Mouse (Mus musculus) layer of hippocampus, adult 8-10 months (tissue): ENCODE data around the gene Cdh11. TPM values are rescaled to one million over a fixed set of nuclear protein-coding genes. Genes with fewer than 3 reads are reported as not detected.

Source experiments
- DNase-seq, 2 experiments: peaks; one replicate each; pipeline ENCODE4 v3.0.0; 2022; ENCODE audit warnings: low spot score in 2 of 2
- total RNA-seq, 4 experiments: library from RNA; stranded (reverse); gene quantifications; 2 replicates each; pipeline ENCODE4 v1.2.4; 2022

The Cdh11 gene
- 10 to 100 TPM; 68.8 to 84.1 (median 76.7) TPM for total RNA-seq

DNA sequence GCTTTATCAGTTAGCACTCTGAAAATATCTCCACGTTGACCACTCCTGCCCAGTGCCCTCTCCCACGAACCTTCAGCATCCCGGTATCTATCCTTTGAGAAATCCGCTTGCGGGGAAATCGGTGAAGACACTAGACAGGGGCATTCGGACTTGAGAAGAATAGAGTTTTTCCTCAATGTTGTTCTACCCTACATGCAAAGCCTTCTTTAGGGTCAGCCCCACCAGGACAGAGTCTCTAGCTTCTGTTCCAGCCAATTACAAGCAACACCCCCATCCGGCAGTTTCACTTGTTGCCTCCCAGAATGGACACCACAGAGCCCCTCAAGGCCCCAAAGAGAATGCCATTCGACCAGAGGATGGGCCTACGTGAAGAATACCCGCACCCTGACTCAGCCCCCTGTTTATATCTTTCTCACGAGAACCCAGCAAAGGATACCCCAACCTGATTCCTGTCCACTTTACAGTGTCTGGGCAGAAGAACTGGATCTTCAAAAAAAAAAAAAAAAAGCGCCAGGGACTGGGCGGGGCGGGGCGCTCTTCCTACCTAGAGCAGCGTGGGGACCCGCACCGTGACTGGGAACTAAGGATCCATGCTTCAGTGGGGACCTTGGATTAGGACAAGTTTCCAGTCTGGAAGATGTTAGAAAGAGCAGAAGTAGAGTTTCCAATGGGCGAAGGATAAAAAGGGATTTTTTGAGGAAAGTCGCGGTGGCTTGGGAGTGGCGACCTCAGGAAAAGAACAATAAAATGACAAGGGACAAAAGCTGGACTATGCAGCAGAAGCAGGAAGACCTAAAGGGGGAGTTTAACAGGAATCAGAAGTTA, at the start of gene Cdh11:
Gene Cdh11 (minus strand): TSS at position 51 of the 825 bp plus-strand sequence.
- no peak for DNase-seq

DNA sequence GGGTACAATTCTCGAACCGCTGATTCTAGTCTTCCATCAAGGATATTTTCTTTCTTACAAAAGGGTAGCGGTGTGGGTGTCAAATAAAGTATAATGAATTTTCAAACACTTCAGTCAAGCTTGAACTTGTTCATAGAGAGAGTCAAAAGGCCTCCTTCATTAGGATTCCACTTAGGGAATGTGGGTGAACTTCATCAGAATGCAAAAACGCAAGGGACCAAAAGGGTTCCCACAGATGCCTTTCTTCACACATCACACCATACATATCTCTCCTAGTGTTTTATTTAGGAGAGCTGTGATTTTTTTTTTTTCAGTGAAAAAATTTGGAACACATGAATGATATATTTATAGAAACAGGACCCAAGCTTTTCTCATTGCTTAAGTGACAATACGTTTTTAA, 28.5 kb upstream of the Cdh11 start:
- DNase-seq: no peak

- no peak for DNase-seq
Observed at GRCm38 (mm10) chr8:102790303-102790702, 4.9 kb upstream of the Cdh11 start.

GRCm38 (mm10) chr8:102786467-102787360, 1.3 kb upstream of the Cdh11 start:
- no peak for DNase-seq

GRCm38 (mm10) chr8:102784835-102785455, 497 bp downstream of the Cdh11 start:
- peak; percentile 47 to 59 for DNase-seq

- DNase-seq: peak in 1 of 2 experiments; percentile 44
Observed at GRCm38 (mm10) chr8:102783821-102784591, 1.4 kb downstream of the Cdh11 start.

DNA sequence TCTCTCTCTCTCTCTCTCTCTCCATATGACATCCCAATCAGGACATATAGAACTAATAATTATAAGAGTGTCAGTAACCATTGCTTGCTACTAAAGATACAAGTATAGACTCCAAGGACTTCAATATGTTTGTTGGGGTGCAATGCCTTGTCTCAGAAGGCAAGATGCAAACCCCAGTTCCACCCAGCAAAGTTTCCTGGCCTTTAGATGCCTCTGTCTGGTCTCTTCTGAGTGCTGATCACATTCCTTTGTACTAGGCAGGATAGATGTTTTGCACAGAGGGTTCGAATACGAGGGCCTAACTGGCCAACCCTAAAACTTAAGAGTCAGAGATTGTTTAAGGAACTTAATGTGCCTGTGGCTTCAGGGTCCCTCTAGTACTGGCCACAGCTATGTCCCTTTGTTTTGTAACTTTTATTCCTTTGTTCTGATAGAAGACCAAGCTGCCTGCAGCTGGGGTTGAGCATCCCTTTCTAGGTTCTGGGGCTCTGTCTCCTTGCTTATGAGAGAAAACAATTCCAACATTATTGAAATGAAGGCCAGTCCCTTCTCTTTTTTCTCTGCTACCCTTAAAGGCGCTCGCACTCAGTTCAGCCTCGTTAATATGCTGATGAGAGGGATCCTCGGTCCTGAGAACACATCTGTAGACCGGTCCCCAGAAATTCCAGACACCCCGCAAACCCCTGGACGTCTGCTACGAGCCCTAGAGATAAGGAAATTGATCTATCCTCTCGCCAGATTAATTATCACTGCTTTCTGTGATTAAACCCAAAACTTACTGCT, 2.5 kb downstream of the Cdh11 start:
- no peak for DNase-seq

- peak; percentile 68 to 83 for DNase-seq
Observed at GRCm38 (mm10) chr8:102780899-102781298, 4.5 kb downstream of the Cdh11 start.

GRCm38 (mm10) chr8:102774594-102774993, 10.8 kb downstream of the Cdh11 start:
- no peak for DNase-seq

GRCm38 (mm10) chr8:102771456-102771855, 14.0 kb downstream of the Cdh11 start:
- no peak for DNase-seq

- no peak for DNase-seq
Observed at GRCm38 (mm10) chr8:102753839-102754238, 31.6 kb downstream of the Cdh11 start.

DNA sequence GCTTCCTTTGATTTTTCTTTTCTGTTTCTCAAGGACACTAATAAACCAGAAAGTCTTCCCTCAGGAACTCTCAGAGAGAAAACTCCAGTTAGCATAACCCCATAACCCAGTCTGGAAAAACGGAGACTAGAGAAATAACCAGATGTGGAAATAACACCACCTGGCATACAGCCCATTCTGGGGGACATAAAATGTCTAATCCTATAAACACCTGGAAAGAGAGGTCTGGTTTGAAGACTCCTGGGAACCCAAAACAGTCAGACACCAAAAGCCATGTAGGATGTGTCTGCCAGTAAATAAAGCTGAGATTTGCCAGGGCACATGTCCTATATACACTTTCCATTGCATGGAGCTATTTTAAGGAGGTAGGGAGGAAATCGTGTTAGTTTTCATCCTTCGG, 42.5 kb downstream of the Cdh11 start:
- no peak for DNase-seq

GRCm38 (mm10) chr8:102742008-102742591, 43.3 kb downstream of the Cdh11 start:
- DNase-seq: no peak

GRCm38 (mm10) chr8:102740963-102741362, 44.5 kb downstream of the Cdh11 start:
- no peak for DNase-seq

GRCm38 (mm10) chr8:102738961-102739487, 46.4 kb downstream of the Cdh11 start:
- DNase-seq: peak; percentile 45 to 53

DNA sequence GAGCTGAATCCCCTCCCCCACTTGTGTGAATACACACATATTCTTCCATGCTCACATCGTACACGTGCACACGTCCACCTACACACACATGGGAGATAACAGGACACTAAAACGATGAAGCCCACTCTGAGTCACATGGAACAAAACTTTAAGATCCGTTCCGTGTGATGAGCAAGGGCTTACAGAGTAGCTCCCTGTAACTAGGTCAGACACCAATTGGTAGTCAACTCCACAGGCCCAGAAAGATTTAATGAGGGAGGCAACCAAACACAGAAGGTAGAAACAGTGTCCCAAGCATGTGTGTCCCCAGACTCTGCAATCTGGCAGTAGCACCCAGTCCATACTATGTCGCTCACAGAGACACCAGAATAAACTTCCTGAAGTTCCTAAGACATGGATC, 47.0 kb downstream of the Cdh11 start:
- DNase-seq: peak in 1 of 2 experiments; percentile 23

- no peak for DNase-seq
Observed at GRCm38 (mm10) chr8:102734419-102734818, 51.0 kb downstream of the Cdh11 start.

GRCm38 (mm10) chr8:102726206-102726935, 59.1 kb downstream of the Cdh11 start:
- peak in 1 of 2 experiments; percentile 26 for DNase-seq

DNA sequence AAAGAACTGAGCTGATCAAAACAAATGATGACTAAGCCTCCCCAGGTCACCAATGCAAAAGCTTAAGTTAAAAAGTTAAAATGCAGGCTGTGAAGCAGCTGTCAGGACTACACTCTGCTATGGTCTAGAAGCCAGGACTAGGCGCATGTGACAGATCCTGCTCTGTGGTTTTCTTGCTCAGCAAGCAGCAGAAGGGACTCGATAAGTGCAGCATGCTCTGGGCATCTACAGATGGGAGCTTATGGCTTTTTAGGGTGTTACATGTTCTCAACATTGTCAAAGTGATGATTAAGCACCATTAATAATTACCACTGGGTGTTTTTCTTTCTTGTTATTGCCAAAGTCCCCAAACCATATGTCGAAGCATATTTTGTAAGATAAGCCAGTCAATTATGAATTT, 59.9 kb downstream of the Cdh11 start:
- peak; percentile 65 to 76 for DNase-seq
